Mouse (Mus musculus) kidney, embryonic 16.5 days (tissue): ENCODE measurements around the gene Mybbp1a. TPM values are rescaled to one million over a fixed set of nuclear protein-coding genes. Genes with fewer than 3 reads are reported as not detected.

ENCODE experiments used
- ATAC-seq: fragments of 200-750 bp; cut with Nextera tagmentation; 2 replicates; pipeline ENCODE4 v1.8.0; 2017; ENCODE audit warnings: moderate TSS enrichment; ENCODE audit not compliant: low FRiP score, low TSS enrichment
- H3K27ac ChIP-seq: fragments of 300-500 bp; sonication (generic); 2 replicates; pipeline ENCODE4 v1.5.1; 2014; ENCODE audit warnings: low read length
- H3K27me3 ChIP-seq: fragments of 300-500 bp; sonication (generic); 2 replicates; pipeline ENCODE4 v1.6.1; 2014; ENCODE audit warnings: low read length, control low read depth, mixed read lengths; ENCODE audit not compliant: insufficient read depth
- H3K36me3 ChIP-seq: fragments of 300-500 bp; sonication (generic); 2 replicates; pipeline ENCODE4 v1.6.1; 2014; ENCODE audit warnings: low read length, control low read depth, mixed read lengths; ENCODE audit not compliant: insufficient read depth
- H3K4me1 ChIP-seq: fragments of 300-500 bp; sonication (generic); 2 replicates; pipeline ENCODE4 v1.6.1; 2014; ENCODE audit warnings: low read length, control low read depth, mixed read lengths; ENCODE audit not compliant: insufficient read depth
- H3K4me2 ChIP-seq: fragments of 300-500 bp; sonication (generic); replicated peaks from 2 replicates; pipeline ENCODE4 v1.6.1; 2014; ENCODE audit warnings: low read depth, low read length
- H3K4me3 ChIP-seq: fragments of 300-500 bp; sonication (generic); 2 replicates; pipeline ENCODE4 v1.5.1; 2014; ENCODE audit warnings: mild to moderate bottlenecking, low read length
- H3K9ac ChIP-seq: fragments of 300-500 bp; sonication (generic); replicated peaks from 2 replicates; pipeline ENCODE4 v1.6.1; 2014; ENCODE audit warnings: low read length
- H3K9me3 ChIP-seq: fragments of 300-500 bp; sonication (generic); 2 replicates; pipeline ENCODE4 v1.6.1; 2016; ENCODE audit warnings: low read length, control low read depth
- WGBS: fragments of 180-500 bp; shearing (Covaris S2); extraction: QIAGEN DNeasy Blood & Tissue Kit; methylation state at CpG from one replicate; pipeline ENCODE4 v1.1.7; 2014; 5-methylcytosine and 5-hydroxymethylcytosine counted together
- polyA plus RNA-seq: library from polyadenylated mRNA; unstranded; fragments of >200 nt; fragmentation: Nextera tagmentation; extraction: Ambion mirVana; gene quantifications from 2 replicates; pipeline ENCODE4 v1.2.1, GENCODE M21; 2015

Gene Mybbp1a
- polyA plus RNA-seq, 1 experiment from 2014 or later: 175 TPM

DNA sequence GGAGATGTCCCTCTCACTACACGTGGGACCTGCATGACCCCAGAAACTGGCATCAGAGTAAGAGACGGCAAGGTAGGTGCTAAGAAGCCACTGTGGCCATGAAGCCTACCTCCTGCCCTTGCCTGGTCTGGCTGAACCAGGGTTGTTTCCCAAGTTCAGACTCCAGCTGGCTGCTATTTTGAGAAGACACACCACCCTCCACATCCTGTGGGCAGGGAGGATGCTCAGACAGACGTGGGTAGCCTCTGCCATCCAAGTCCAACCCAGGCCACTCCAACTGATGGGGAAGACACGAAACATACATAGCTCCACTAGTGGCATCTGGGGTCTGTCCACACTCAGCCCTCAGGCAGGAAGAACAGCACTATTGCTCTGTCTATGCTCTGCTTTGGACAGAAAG is 28.8 kb downstream of the Mybbp1a start:
- no peak overlapping the region for H3K4me3 ChIP-seq
- ATAC-seq: no peak
- no peak overlapping the region for H3K4me2 ChIP-seq
- peaks cover 74% of the 10 kb centered on the region for H3K4me1 ChIP-seq
- no peaks in the 10 kb centered on the region for H3K27me3 ChIP-seq
- no peaks in the 10 kb centered on the region for H3K9me3 ChIP-seq
- peak overlapping the region; percentile 64; the same call in 1 of the 2 replicates for H3K27ac ChIP-seq
- no peak overlapping the region for H3K9ac ChIP-seq
- no peaks in the 10 kb centered on the region for H3K36me3 ChIP-seq
- 53% methylated on average over 4 of the region's 4 CpGs for WGBS

DNA sequence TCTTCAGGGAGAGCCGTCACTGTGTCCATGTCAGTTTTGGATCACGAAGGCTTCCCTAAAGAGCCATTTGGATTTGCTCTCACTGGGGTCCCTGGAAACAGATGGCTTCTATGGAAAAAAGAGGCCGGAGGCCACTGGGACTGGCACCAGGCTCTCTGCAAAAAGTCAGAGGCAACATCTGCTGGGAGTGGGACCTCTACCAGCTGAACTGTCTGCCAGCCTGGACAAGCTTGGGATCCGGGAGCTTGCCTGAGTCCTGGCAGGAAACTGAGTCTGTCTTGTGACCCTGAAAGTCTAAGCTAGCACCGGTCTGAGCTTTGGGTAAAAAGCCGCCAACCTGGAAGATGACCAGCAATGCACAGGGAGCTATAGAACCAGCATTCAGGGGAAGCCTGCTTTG is 30.2 kb downstream of the Mybbp1a start:
- Histone ChIP-seq H3K4me3 (no peak overlapping the region), H3K4me1 (peaks cover 65% of the 10 kb centered on the region), H3K36me3 (no peaks in the 10 kb centered on the region), H3K4me2 (no peak overlapping the region), H3K27me3 (no peaks in the 10 kb centered on the region), H3K27ac (no peak overlapping the region), H3K9me3 (no peaks in the 10 kb centered on the region), H3K9ac (no peak overlapping the region)
- no peak for ATAC-seq
- WGBS: 83% methylated on average over 6 of the region's 6 CpGs

DNA sequence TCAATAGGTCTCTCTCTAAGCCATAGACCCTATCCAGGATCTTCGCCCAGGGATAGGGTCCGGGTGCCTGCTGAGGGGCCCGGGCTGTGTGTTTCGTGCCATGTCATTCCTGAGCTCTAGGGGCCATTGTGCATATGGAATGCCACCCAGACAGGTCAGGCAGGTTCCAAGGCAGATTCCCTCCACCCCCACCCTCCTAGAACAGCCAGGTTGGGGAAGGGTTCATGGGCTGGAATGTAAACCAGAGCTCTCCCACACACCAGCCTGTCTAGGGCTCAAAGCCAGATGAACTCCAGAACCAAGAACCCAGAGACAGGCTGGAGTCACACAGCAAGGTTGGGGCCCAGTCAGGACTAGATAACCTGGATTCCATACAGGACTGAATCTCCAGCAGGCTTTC is 32.4 kb downstream of the Mybbp1a start:
- Histone ChIP-seq H3K27ac (peak overlapping the region; percentile 46; the same call in 1 of the 2 replicates), H3K4me3 (no peak overlapping the region), H3K27me3 (no peaks in the 10 kb centered on the region), H3K9me3 (no peaks in the 10 kb centered on the region), H3K4me1 (peaks cover 55% of the 10 kb centered on the region), H3K9ac (no peak overlapping the region), H3K4me2 (no peak overlapping the region), H3K36me3 (no peaks in the 10 kb centered on the region)
- 94% methylated on average over 4 of the region's 4 CpGs for WGBS
- peak; percentile 37; the same call in 1 of the 2 replicates for ATAC-seq

DNA sequence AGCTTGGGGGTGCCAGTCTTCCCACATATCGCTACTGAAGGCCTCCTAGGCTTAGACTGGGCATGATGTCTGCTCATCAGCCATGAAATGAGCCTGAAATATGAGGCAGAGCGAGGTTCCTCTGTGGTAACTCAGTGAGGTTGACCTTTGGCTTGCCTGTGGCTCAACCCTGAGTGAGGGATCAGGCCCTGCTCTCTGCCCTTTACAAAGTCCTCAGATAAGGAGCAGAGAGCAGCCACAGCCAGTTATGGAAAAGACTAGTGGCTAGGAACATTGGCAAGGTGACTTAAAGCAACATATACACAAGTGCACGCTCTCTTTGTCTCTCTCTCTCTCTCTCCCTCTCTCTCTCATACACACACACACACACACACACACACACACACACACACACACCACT is 33.8 kb downstream of the Mybbp1a start:
- H3K9ac ChIP-seq: no peak overlapping the region
- no peaks in the 10 kb centered on the region for H3K27me3 ChIP-seq
- peaks cover 42% of the 10 kb centered on the region for H3K4me1 ChIP-seq
- H3K27ac ChIP-seq: no peak overlapping the region
- ATAC-seq: no peak
- 57% methylated on average over 3 of the region's 3 CpGs for WGBS
- H3K4me3 ChIP-seq: no peak overlapping the region
- H3K9me3 ChIP-seq: no peaks in the 10 kb centered on the region
- no peaks in the 10 kb centered on the region for H3K36me3 ChIP-seq
- H3K4me2 ChIP-seq: no peak overlapping the region

DNA sequence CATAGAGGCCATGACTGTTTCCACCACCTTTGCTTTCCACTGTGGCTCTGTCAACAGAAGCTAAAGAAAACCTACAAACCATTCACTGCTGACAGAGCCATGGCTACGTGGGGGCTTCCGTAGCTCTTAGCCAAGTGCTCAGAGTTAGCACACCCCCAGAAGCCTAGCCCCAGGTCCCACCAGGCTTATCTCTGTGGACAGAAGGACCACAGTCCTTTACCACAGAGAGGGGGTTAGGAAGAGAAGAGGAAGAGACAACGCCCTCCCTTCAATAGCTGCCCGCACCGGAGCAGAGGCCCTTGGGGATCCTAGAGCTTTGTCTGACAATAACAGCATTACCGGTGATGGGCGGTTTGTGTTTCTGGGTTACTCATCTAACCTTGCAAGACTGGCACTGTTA is 34.3 kb downstream of the Mybbp1a start:
- Histone ChIP-seq H3K4me3 (no peak overlapping the region), H3K9ac (no peak overlapping the region), H3K27ac (no peak overlapping the region), H3K4me2 (no peak overlapping the region), H3K9me3 (no peaks in the 10 kb centered on the region), H3K27me3 (no peaks in the 10 kb centered on the region), H3K36me3 (no peaks in the 10 kb centered on the region), H3K4me1 (peaks cover 41% of the 10 kb centered on the region)
- no peak for ATAC-seq
- 68% methylated on average over 7 of the region's 7 CpGs for WGBS

DNA sequence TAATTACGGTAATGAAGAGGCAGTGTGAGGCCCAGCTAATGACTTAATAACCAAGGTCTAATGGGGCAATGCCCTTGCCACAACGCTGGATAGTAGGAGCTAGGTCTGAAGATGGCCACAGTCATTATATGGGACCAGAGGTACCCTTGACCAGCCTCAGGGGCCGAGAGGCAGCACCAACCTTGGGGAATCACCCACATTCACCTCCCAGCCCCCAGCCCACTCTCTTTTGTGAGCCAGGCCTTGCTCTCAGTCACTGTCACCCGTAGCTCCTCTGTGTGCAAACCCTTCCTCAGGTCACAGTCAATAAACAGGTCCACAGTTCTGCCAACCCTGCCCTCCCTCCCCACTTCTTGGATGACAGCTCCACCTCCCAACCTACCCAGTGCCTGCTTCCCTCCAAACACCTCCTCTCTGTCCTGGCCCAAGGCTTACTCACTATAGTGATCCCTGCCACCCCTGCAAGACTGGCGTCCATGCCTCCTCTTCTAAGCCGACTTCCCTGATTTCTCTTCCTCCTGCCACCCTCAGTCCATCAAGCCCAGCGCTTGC is 35.0 kb downstream of the Mybbp1a start:
- H3K27me3 ChIP-seq: no peaks in the 10 kb centered on the region
- no peak for ATAC-seq
- H3K27ac ChIP-seq: no peak overlapping the region
- H3K4me3 ChIP-seq: no peak overlapping the region
- no peak overlapping the region for H3K4me2 ChIP-seq
- no peaks in the 10 kb centered on the region for H3K36me3 ChIP-seq
- no peaks in the 10 kb centered on the region for H3K9me3 ChIP-seq
- 71% methylated on average over 7 of the region's 7 CpGs for WGBS
- no peak overlapping the region for H3K9ac ChIP-seq
- H3K4me1 ChIP-seq: peaks cover 41% of the 10 kb centered on the region

DNA sequence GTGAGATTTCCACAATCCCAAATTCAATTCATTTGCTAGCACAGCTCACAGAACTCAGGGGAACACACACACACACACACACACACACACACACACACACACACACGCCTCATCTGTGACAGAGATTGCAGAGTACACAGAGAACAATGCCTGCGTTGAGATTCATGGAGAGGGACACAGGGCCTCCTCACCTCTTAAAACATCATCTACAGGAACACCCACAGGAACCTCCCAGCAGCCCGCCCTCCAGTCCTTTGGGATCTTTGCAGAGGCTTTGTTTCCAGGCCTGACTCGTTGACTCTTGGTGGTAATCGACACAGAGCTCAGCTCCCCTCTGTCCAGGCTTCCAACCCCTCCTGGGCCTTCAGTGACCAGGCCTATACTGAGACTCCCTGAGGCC is 36.0 kb downstream of the Mybbp1a start:
- Histone ChIP-seq H3K27ac (no peak overlapping the region), H3K36me3 (no peaks in the 10 kb centered on the region), H3K27me3 (no peaks in the 10 kb centered on the region), H3K4me1 (peaks cover 37% of the 10 kb centered on the region), H3K4me2 (no peak overlapping the region), H3K9me3 (no peaks in the 10 kb centered on the region), H3K4me3 (no peak overlapping the region), H3K9ac (no peak overlapping the region)
- ATAC-seq: no peak
- WGBS: 58% methylated on average over 5 of the region's 5 CpGs

DNA sequence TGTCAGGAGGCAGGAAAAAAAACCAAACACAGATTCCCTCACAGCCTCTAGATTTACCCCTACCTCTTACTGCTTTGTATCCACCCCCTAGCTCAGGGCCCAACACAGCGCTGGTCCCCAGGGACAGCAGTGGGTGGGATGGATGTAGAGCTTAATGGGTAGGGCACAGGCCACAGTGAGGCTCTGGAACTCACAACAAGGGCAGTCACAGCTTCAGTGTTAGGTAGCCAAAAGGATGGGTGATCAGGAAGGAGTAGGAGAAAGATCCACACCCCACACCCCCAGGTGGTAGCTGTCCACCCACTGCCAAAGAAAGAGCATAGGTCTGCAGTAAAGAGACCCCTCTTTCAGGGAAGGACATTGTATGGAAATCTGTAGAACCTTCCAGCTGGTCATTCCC is 36.5 kb downstream of the Mybbp1a start:
- Histone ChIP-seq H3K4me2 (no peak overlapping the region), H3K36me3 (no peaks in the 10 kb centered on the region), H3K27me3 (no peaks in the 10 kb centered on the region), H3K4me1 (peaks cover 33% of the 10 kb centered on the region), H3K4me3 (no peak overlapping the region), H3K27ac (peak overlapping the region; percentile 9; the same call in 1 of the 2 replicates), H3K9ac (no peak overlapping the region), H3K9me3 (no peaks in the 10 kb centered on the region)
- no peak for ATAC-seq
- 96% methylated on average over 1 of the region's 1 CpGs for WGBS

DNA sequence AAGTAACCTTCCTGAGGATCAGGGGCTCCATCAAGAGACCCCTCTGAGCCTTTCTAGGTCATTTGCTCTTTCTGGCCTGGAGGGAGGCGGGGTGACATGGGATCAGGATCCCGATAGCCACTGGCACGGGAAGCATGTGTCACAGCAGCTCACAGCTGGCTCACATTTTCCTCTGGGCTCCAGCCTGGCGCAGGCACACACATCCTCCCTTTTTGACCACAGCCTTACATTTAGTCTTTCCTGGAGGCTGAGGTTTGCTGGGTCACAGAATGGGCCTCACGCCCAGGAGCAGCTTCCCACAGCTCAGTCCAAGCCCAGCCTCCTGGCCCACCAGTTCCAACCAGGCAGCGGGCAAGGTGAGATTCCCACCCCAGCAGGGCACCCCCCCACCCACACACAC is 37.1 kb downstream of the Mybbp1a start:
- ATAC-seq: no peak
- no peaks in the 10 kb centered on the region for H3K27me3 ChIP-seq
- no peak overlapping the region for H3K4me2 ChIP-seq
- H3K27ac ChIP-seq: peak overlapping the region; percentile 9; the same call in 1 of the 2 replicates
- H3K4me3 ChIP-seq: no peak overlapping the region
- H3K9me3 ChIP-seq: no peaks in the 10 kb centered on the region
- H3K36me3 ChIP-seq: no peaks in the 10 kb centered on the region
- WGBS: 52% methylated on average over 6 of the region's 6 CpGs
- H3K4me1 ChIP-seq: peaks cover 29% of the 10 kb centered on the region
- H3K9ac ChIP-seq: no peak overlapping the region

DNA sequence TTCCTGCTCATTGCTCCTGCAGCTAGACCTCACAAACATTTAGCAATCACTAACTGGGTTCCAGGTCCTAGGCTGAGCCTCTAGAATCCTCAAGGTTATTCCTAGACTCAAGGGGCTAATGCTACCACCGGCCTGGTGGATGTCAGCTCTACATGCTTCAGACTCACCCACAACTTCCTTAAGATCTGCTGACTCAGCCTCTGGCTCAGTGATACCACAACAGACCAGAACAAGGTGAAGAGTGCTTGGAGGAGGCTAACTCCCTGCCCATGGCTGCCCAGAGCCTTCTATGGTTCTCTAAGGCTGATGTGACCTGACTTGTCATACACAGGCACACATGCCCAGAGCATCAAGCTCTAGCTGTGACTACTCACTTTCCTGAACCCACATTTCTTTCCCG is 38.3 kb downstream of the Mybbp1a start:
- Histone ChIP-seq H3K4me2 (no peak overlapping the region), H3K27me3 (no peaks in the 10 kb centered on the region), H3K27ac (no peak overlapping the region), H3K4me3 (no peak overlapping the region), H3K9me3 (no peaks in the 10 kb centered on the region), H3K9ac (no peak overlapping the region), H3K36me3 (no peaks in the 10 kb centered on the region), H3K4me1 (peaks cover 17% of the 10 kb centered on the region; the same call in 1 of the 2 replicates)
- ATAC-seq: no peak
- WGBS: 69% methylated on average over 2 of the region's 2 CpGs
